ENCODE assay signal across 30 mouse cellular contexts in genomic region chr3:144985890-144986289, GRCm38 (mm10). TPM values are rescaled to one million over a fixed set of nuclear protein-coding genes. Genes with fewer than 3 reads are reported as not detected.
A peak's percentile ranks its signal among the peaks of the same experiment; 100 is the strongest.
DNase-seq lines count a peak whose midpoint lies in the region.
"Had no signal": no experiment of that assay in that cellular context is flagged by ENCODE, and none has a peak within 500 bp of the region (broad histone marks: within the 10 kb centered on the region; RNA-seq: fewer than 3 reads in every experiment).

No protein-coding gene starts in this region.

- DNase-seq in ES-CJ7 (ENCODE audit: low read depth, low spot score) = peak; percentile 67
- DNase-seq in WW6 (ENCODE audit: low read depth, low spot score) = peak; percentile 28
- DNase-seq in layer of hippocampus, postnatal 14 days (ENCODE audit: low spot score in 2 of 2) = no peak
- DNase-seq in adrenal gland, adult 2 months = no peak
- DNase-seq in spleen, adult 12 weeks (ENCODE audit: low spot score) = no peak
- DNase-seq: adrenal gland, postnatal 10 days; adrenal gland, postnatal 25 days; cerebellum, adult 11 months; cerebellum, adult 18-20 months; cerebellum, adult 8-10 months; cerebellum, adult 9-11 months; cerebellum, postnatal 14 days; cerebellum, postnatal 36 days; embryo, embryonic 11 days had no signal

RNA-seq across cellular contexts. Expression of gene Clca4a, which starts 11.0 kb away (rescaled TPM):
- total RNA-seq in layer of hippocampus, postnatal 14 days (2021) = not detected
- not detected for total RNA-seq in adrenal gland, adult 2 months (2021)
- not detected in 2 replicates for polyA plus RNA-seq in adrenal gland, adult 2 months (2012; rRNA removed)
- total RNA-seq: adrenal gland, adult 18-20 months; adrenal gland, postnatal 10 days; adrenal gland, postnatal 25 days; adrenal gland, postnatal 4 days; common myeloid progenitor, adult 5-6 weeks; MEL had no signal
- polyA plus RNA-seq: activated CD4-positive, CD25-positive, alpha-beta regulatory T cell, adult 4 months; brain, embryonic 14.5 days; embryonic facial prominence, embryonic 11.5 days; embryonic facial prominence, embryonic 15.5 days; erythroblast, embryonic 14.5 days; forebrain, embryonic 14.5 days; forebrain, embryonic 16.5 days; frontal cortex, adult 2 months had no signal

RNA-seq across cellular contexts. Expression of gene Clca1, which starts 46.7 kb away (rescaled TPM):
- total RNA-seq in layer of hippocampus, postnatal 14 days (2021) = not detected
- total RNA-seq in adrenal gland, adult 2 months (2021) = not detected
- 0.02 TPM in 1 of 2 replicates, not detected in the other for polyA plus RNA-seq in adrenal gland, adult 2 months (2012; rRNA removed)
- total RNA-seq: adrenal gland, adult 18-20 months; adrenal gland, postnatal 10 days; adrenal gland, postnatal 25 days; adrenal gland, postnatal 4 days; common myeloid progenitor, adult 5-6 weeks; MEL had no signal
- polyA plus RNA-seq: activated CD4-positive, CD25-positive, alpha-beta regulatory T cell, adult 4 months; C2C12; embryonic facial prominence, embryonic 11.5 days; embryonic facial prominence, embryonic 13.5 days; erythroblast, embryonic 14.5 days; forebrain, embryonic 10.5 days; forebrain, embryonic 12.5 days; forebrain, embryonic 14.5 days; forebrain, embryonic 16.5 days; frontal cortex, adult 2 months had no signal

RNA-seq across cellular contexts. Expression of gene Clca4b, which starts 53.6 kb away (rescaled TPM):
- total RNA-seq in layer of hippocampus, postnatal 14 days (2021) = not detected
- total RNA-seq in adrenal gland, adult 2 months (2021) = not detected
- polyA plus RNA-seq in adrenal gland, adult 2 months (2012; rRNA removed) = not detected in 2 replicates
- total RNA-seq: adrenal gland, adult 18-20 months; adrenal gland, postnatal 10 days; adrenal gland, postnatal 25 days; adrenal gland, postnatal 4 days; common myeloid progenitor, adult 5-6 weeks; MEL had no signal
- polyA plus RNA-seq: activated CD4-positive, CD25-positive, alpha-beta regulatory T cell, adult 4 months; brain, embryonic 14.5 days; C2C12; embryonic facial prominence, embryonic 11.5 days; embryonic facial prominence, embryonic 13.5 days; embryonic facial prominence, embryonic 15.5 days; erythroblast, embryonic 14.5 days; forebrain, embryonic 10.5 days; forebrain, embryonic 12.5 days; forebrain, embryonic 14.5 days; forebrain, embryonic 16.5 days; frontal cortex, adult 2 months had no signal

Comparison
In these comparisons a context has a peak if more than half of its experiments do, and no peak if none do; other contexts are left out.
1. DNase-seq: peak in ES-CJ7 (single experiment) and WW6 (single experiment); none in layer of hippocampus, postnatal 14 days (0 of 2), adrenal gland, adult 2 months (single experiment) and spleen, adult 12 weeks (single experiment).